Mouse (Mus musculus): ENCODE results near the gene Ccdc85b. TPM values are rescaled to one million over a fixed set of nuclear protein-coding genes. Genes with fewer than 3 reads are reported as not detected.
A peak's percentile ranks its signal among the peaks of the same experiment; 100 is the strongest.

Gene Ccdc85b
- total RNA-seq, 2 experiments from 2014 or later, result 10.4 to 10.6 TPM

GRCm38 (mm10) chr19:5483386-5484359, 26.0 kb upstream of the Ccdc85b start:
- no peak for DNase-seq (ENCODE audit: low spot score in 2 of 2)

GRCm38 (mm10) chr19:5481398-5481797, 23.7 kb upstream of the Ccdc85b start:
- DNase-seq (ENCODE audit: low spot score in 2 of 2), result no peak

GRCm38 (mm10) chr19:5480016-5480415, 22.3 kb upstream of the Ccdc85b start:
- no peak for DNase-seq (ENCODE audit: low spot score in 2 of 2)

- no peak for DNase-seq (ENCODE audit: low spot score in 2 of 2)
Observed at GRCm38 (mm10) chr19:5477668-5478300, 20.1 kb upstream of the Ccdc85b start.

GRCm38 (mm10) chr19:5477004-5477667, 19.4 kb upstream of the Ccdc85b start:
- DNase-seq (ENCODE audit: low spot score in 2 of 2), result no peak

- DNase-seq (ENCODE audit: low spot score in 2 of 2), result no peak
Observed at GRCm38 (mm10) chr19:5475069-5475714, 17.5 kb upstream of the Ccdc85b start.

GRCm38 (mm10) chr19:5474281-5475068, 16.8 kb upstream of the Ccdc85b start:
- DNase-seq (ENCODE audit: low spot score in 2 of 2), result no peak

GRCm38 (mm10) chr19:5473720-5474119, 16.0 kb upstream of the Ccdc85b start, which contains the start of gene Efemp2:
Efemp2 (plus strand) TSS chr19:5473954.
- peak; percentile 43 to 73 for DNase-seq (ENCODE audit: low spot score in 2 of 2)

- no peak for DNase-seq (ENCODE audit: low spot score in 2 of 2)
Observed at GRCm38 (mm10) chr19:5472857-5473256, 15.2 kb upstream of the Ccdc85b start.

GRCm38 (mm10) chr19:5471846-5472245, 14.2 kb upstream of the Ccdc85b start:
- no peak for DNase-seq (ENCODE audit: low spot score in 2 of 2)

GRCm38 (mm10) chr19:5468374-5468773, 10.7 kb upstream of the Ccdc85b start, which contains the start of gene Ctsw:
Ctsw (minus strand) TSS chr19:5468507.
- no peak for DNase-seq (ENCODE audit: low spot score in 2 of 2)

GRCm38 (mm10) chr19:5466916-5467500, 9.3 kb upstream of the Ccdc85b start:
- no peak for DNase-seq (ENCODE audit: low spot score in 2 of 2)

GRCm38 (mm10) chr19:5465037-5465436, 7.3 kb upstream of the Ccdc85b start:
- no peak for DNase-seq (ENCODE audit: low spot score in 2 of 2)

GRCm38 (mm10) chr19:5463791-5464562, 6.3 kb upstream of the Ccdc85b start:
- DNase-seq (ENCODE audit: low spot score in 2 of 2), result no peak

GRCm38 (mm10) chr19:5463212-5463611, 5.5 kb upstream of the Ccdc85b start:
- no peak for DNase-seq (ENCODE audit: low spot score in 2 of 2)

- no peak for DNase-seq (ENCODE audit: low spot score in 2 of 2)
Observed at GRCm38 (mm10) chr19:5461411-5461810, 3.7 kb upstream of the Ccdc85b start.

- DNase-seq (ENCODE audit: low spot score in 2 of 2), result peak; percentile 73 to 79
Observed at GRCm38 (mm10) chr19:5460465-5460911, 2.8 kb upstream of the Ccdc85b start, which contains the start of gene Fibp. Fibp (plus strand) TSS chr19:5460615.

GRCm38 (mm10) chr19:5459896-5460295, 2.2 kb upstream of the Ccdc85b start:
- DNase-seq (ENCODE audit: low spot score in 2 of 2), result no peak

GRCm38 (mm10) chr19:5459019-5459418, 1.3 kb upstream of the Ccdc85b start:
- no peak for DNase-seq (ENCODE audit: low spot score in 2 of 2)

Measured in adrenal gland, postnatal 4 days (tissue).